Mouse (Mus musculus) liver, embryonic 16.5 days (tissue): ENCODE data around the gene Tent4a. TPM values are rescaled to one million over a fixed set of nuclear protein-coding genes. Genes with fewer than 3 reads are reported as not detected.
A peak's percentile ranks its signal among the peaks of the same experiment; 100 is the strongest.

Source experiments
- ATAC-seq: fragments of 200-750 bp; cut with Nextera tagmentation; 2 replicates; pipeline ENCODE4 v1.8.0; 2017; ENCODE audit warnings: low read depth, mild to moderate bottlenecking, moderate number of reproducible peaks, moderate library complexity
- H3K27ac ChIP-seq: fragments of 300-500 bp; sonication (generic); 2 replicates; pipeline ENCODE4 v1.5.1; 2014; ENCODE audit warnings: mild to moderate bottlenecking, low read length
- H3K27me3 ChIP-seq: fragments of 300-500 bp; sonication (generic); 2 replicates; pipeline ENCODE4 v1.6.1; 2014; ENCODE audit warnings: low read depth, low read length, mixed read lengths; ENCODE audit not compliant: control insufficient read depth, insufficient read depth
- H3K36me3 ChIP-seq: fragments of 300-500 bp; sonication (generic); 2 replicates; pipeline ENCODE4 v1.6.1; 2014; ENCODE audit warnings: mild to moderate bottlenecking; ENCODE audit not compliant: control insufficient read depth, insufficient read depth
- H3K4me1 ChIP-seq: fragments of 300-500 bp; sonication (generic); 2 replicates; pipeline ENCODE4 v1.6.1; 2014; ENCODE audit warnings: low read depth, low read length, mixed read lengths; ENCODE audit not compliant: control insufficient read depth
- H3K4me2 ChIP-seq: fragments of 300-500 bp; sonication (generic); 2 replicates; pipeline ENCODE4 v1.6.1; 2014; ENCODE audit warnings: low read depth, low read length, mixed read lengths
- H3K4me3 ChIP-seq: fragments of 300-500 bp; sonication (generic); 2 replicates; pipeline ENCODE4 v1.5.1; 2014; ENCODE audit warnings: low read depth, mild to moderate bottlenecking, low read length
- H3K9ac ChIP-seq: fragments of 300-500 bp; sonication (generic); 2 replicates; pipeline ENCODE4 v1.6.1; 2014; ENCODE audit warnings: low read depth, low read length
- H3K9me3 ChIP-seq: fragments of 300-500 bp; sonication (generic); replicated peaks from 2 replicates; pipeline ENCODE4 v1.6.1; 2016; ENCODE audit warnings: low read length; ENCODE audit not compliant: control insufficient read depth
- WGBS: fragments of 180-500 bp; shearing (Covaris S2); extraction: QIAGEN DNeasy Blood & Tissue Kit; methylation state at CpG from one replicate; pipeline ENCODE4 v1.1.7; 2014; ENCODE audit not compliant: insufficient replicate concordance; 5-methylcytosine and 5-hydroxymethylcytosine counted together
- polyA plus RNA-seq: library from polyadenylated mRNA; unstranded; fragments of >200 nt; fragmentation: Nextera tagmentation; extraction: Ambion mirVana; gene quantifications from 2 replicates; pipeline ENCODE4 v1.2.1, GENCODE M21; 2015

The Tent4a gene
- polyA plus RNA-seq, 1 experiment from 2014 or later: 1.5 TPM

- Histone ChIP-seq H3K4me1 (no peaks in the 10 kb centered on the region), H3K4me2 (no peak overlapping the region), H3K9me3 (no peaks in the 10 kb centered on the region), H3K27me3 (peaks cover 29% of the 10 kb centered on the region), H3K9ac (no peak overlapping the region), H3K36me3 (no peaks in the 10 kb centered on the region), H3K4me3 (no peak overlapping the region), H3K27ac (no peak overlapping the region)
- no peak for ATAC-seq
- 60% methylated on average over 9 of the region's 9 CpGs for WGBS
Measured at GRCm38 (mm10) chr13:69489777-69490176, 44.6 kb downstream of the Tent4a start.

GRCm38 (mm10) chr13:69488565-69489255, 45.7 kb downstream of the Tent4a start:
- Histone ChIP-seq H3K4me2 (peak overlapping the region; percentile 22; the same call in 1 of the 2 replicates), H3K4me1 (no peaks in the 10 kb centered on the region), H3K4me3 (no peak overlapping the region), H3K9ac (no peak overlapping the region), H3K27ac (no peak overlapping the region), H3K9me3 (no peaks in the 10 kb centered on the region), H3K27me3 (peaks cover 35% of the 10 kb centered on the region), H3K36me3 (no peaks in the 10 kb centered on the region)
- 21% methylated on average over 13 of the region's 13 CpGs for WGBS
- ATAC-seq: no peak

GRCm38 (mm10) chr13:69487611-69488275, 46.7 kb downstream of the Tent4a start:
- Histone ChIP-seq H3K4me2 (peak overlapping the region; percentile 34), H3K27ac (no peak overlapping the region), H3K9ac (no peak overlapping the region), H3K36me3 (no peaks in the 10 kb centered on the region), H3K27me3 (peaks cover 45% of the 10 kb centered on the region), H3K4me3 (no peak overlapping the region; the same call in 1 of the 2 replicates), H3K9me3 (no peaks in the 10 kb centered on the region), H3K4me1 (no peaks in the 10 kb centered on the region)
- ATAC-seq: no peak
- WGBS: 4% methylated on average over 26 of the region's 26 CpGs

GRCm38 (mm10) chr13:69487108-69487507, 47.3 kb downstream of the Tent4a start:
- no peak overlapping the region for H3K27ac ChIP-seq
- no peaks in the 10 kb centered on the region for H3K4me1 ChIP-seq
- no peak overlapping the region for H3K9ac ChIP-seq
- 57% methylated on average over 7 of the region's 7 CpGs for WGBS
- no peaks in the 10 kb centered on the region for H3K9me3 ChIP-seq
- no peaks in the 10 kb centered on the region for H3K36me3 ChIP-seq
- no peak overlapping the region for H3K4me2 ChIP-seq
- ATAC-seq: no peak
- H3K27me3 ChIP-seq: peaks cover 51% of the 10 kb centered on the region
- H3K4me3 ChIP-seq: no peak overlapping the region

GRCm38 (mm10) chr13:69485833-69486232, 48.6 kb downstream of the Tent4a start:
- H3K36me3 ChIP-seq: no peaks in the 10 kb centered on the region
- H3K9me3 ChIP-seq: no peaks in the 10 kb centered on the region
- no peak overlapping the region for H3K4me3 ChIP-seq
- H3K9ac ChIP-seq: no peak overlapping the region
- peaks cover 63% of the 10 kb centered on the region for H3K27me3 ChIP-seq
- no peak for ATAC-seq
- 42% methylated on average over 7 of the region's 7 CpGs for WGBS
- no peak overlapping the region for H3K4me2 ChIP-seq
- no peaks in the 10 kb centered on the region for H3K4me1 ChIP-seq
- H3K27ac ChIP-seq: no peak overlapping the region

GRCm38 (mm10) chr13:69485326-69485725, 49.1 kb downstream of the Tent4a start:
- 8% methylated on average over 6 of the region's 6 CpGs for WGBS
- Histone ChIP-seq H3K4me2 (no peak overlapping the region), H3K9ac (no peak overlapping the region), H3K36me3 (no peaks in the 10 kb centered on the region), H3K27me3 (peaks cover 66% of the 10 kb centered on the region), H3K9me3 (no peaks in the 10 kb centered on the region), H3K27ac (no peak overlapping the region), H3K4me1 (no peaks in the 10 kb centered on the region), H3K4me3 (no peak overlapping the region)
- ATAC-seq: no peak

- Histone ChIP-seq H3K9me3 (no peaks in the 10 kb centered on the region), H3K4me3 (no peak overlapping the region), H3K36me3 (no peaks in the 10 kb centered on the region), H3K4me2 (no peak overlapping the region), H3K9ac (no peak overlapping the region), H3K4me1 (no peaks in the 10 kb centered on the region), H3K27ac (no peak overlapping the region), H3K27me3 (peaks cover 57% of the 10 kb centered on the region)
- ATAC-seq: no peak
- 32% methylated on average over 8 of the region's 8 CpGs for WGBS
Measured at GRCm38 (mm10) chr13:69482751-69483150, 51.7 kb downstream of the Tent4a start.

GRCm38 (mm10) chr13:69481634-69482505, 52.5 kb downstream of the Tent4a start:
- Histone ChIP-seq H3K36me3 (no peaks in the 10 kb centered on the region), H3K27ac (no peak overlapping the region), H3K4me1 (no peaks in the 10 kb centered on the region), H3K4me2 (peak overlapping the region; percentile 39), H3K9ac (no peak overlapping the region), H3K4me3 (peak overlapping the region; percentile 22; the same call in 1 of the 2 replicates), H3K9me3 (no peaks in the 10 kb centered on the region), H3K27me3 (peaks cover 48% of the 10 kb centered on the region)
- ATAC-seq: no peak
- WGBS: 3% methylated on average over 30 of the region's 30 CpGs
